Mouse (Mus musculus) MEL (cell line): ENCODE results near the gene Tprn.

Experiments used
- CHD2 ChIP-seq: IDR thresholded peaks from 2 replicates; pipeline ENCODE4 v1.6.1; 2011; ENCODE audit warnings: low read length, improper control_type of control experiment
- CTCF ChIP-seq, 3 experiments: IDR thresholded peaks in 2 of 3; conservative IDR thresholded peaks in 1 of 3; 2 replicates each; pipeline ENCODE4 v1.5.1; 2011 to 2012; ENCODE audit warnings: low read length in 3 of 3, low read depth in 2 of 3, mild to moderate bottlenecking in 2 of 3, improper control_type of control experiment in 1 of 3, inconsistent platforms in 1 of 3, mixed read lengths in 1 of 3, moderate library complexity in 1 of 3; ENCODE audit not compliant: control insufficient read depth in 1 of 3, insufficient read depth in 1 of 3, poor library complexity in 1 of 3, severe bottlenecking in 1 of 3
- MAX ChIP-seq: IDR thresholded peaks from 2 replicates; pipeline ENCODE4 v1.6.1; 2011; ENCODE audit warnings: low read length, improper control_type of control experiment
- MEF2A ChIP-seq: IDR thresholded peaks from 2 replicates; pipeline ENCODE4 v1.6.1; 2014; ENCODE audit warnings: low read depth, mild to moderate bottlenecking, inconsistent platforms, low read length, improper control_type of control experiment; ENCODE audit not compliant: poor library complexity, insufficient replicate concordance, severe bottlenecking; ENCODE audit errors: extremely low read depth
- MYB ChIP-seq: IDR thresholded peaks from 2 replicates; pipeline ENCODE4 v1.6.1; 2011; ENCODE audit warnings: mild to moderate bottlenecking, low read depth, low read length, improper control_type of control experiment
- NRF1 ChIP-seq: IDR thresholded peaks from 2 replicates; pipeline ENCODE4 v1.6.1; 2014; ENCODE audit warnings: low read depth, mild to moderate bottlenecking, inconsistent platforms, low read length, improper control_type of control experiment, moderate library complexity; ENCODE audit not compliant: poor library complexity, insufficient read depth, severe bottlenecking
- POLR2A ChIP-seq, 2 experiments: IDR thresholded peaks; 2 replicates each; pipeline ENCODE4 v1.6.1; 2011 to 2012; ENCODE audit warnings: low read length in 2 of 2, mild to moderate bottlenecking in 2 of 2, control low read depth in 1 of 2, improper control_type of control experiment in 1 of 2, low read depth in 1 of 2, moderate library complexity in 1 of 2; ENCODE audit not compliant: control insufficient read depth in 1 of 2, insufficient read depth in 1 of 2, poor library complexity in 1 of 2
- POLR2AphosphoS2 ChIP-seq: IDR thresholded peaks from 2 replicates; pipeline ENCODE4 v1.6.1; 2011; ENCODE audit warnings: low read length, improper control_type of control experiment
- SMC3 ChIP-seq: IDR thresholded peaks from 2 replicates; pipeline ENCODE4 v1.6.1; 2011; ENCODE audit warnings: low read depth, low read length, improper control_type of control experiment
- TAL1 ChIP-seq: IDR thresholded peaks from 2 replicates; pipeline ENCODE4 v1.6.1; 2012; ENCODE audit warnings: mild to moderate bottlenecking, inconsistent platforms, low read length, moderate library complexity, mixed read lengths
- TCF12 ChIP-seq: IDR thresholded peaks from 2 replicates; pipeline ENCODE4 v1.6.1; 2014; ENCODE audit warnings: low read depth, mild to moderate bottlenecking, inconsistent platforms, low read length, improper control_type of control experiment, moderate library complexity

GRCm38 (mm10) chr2:25303452-25303851, 41.0 kb downstream of the Tprn start:
- TF ChIP-seq MAX (no peak), MYB (no peak), CHD2 (no peak), CTCF (IDR thresholded peaks at IDR 0.05 in 2 of 3, conservative IDR thresholded peaks at IDR 0.05 in 1 of 3; ENCODE audit: control insufficient read depth in 1 of 3, insufficient read depth in 1 of 3, low read depth in 2 of 3, low read length in 3 of 3, poor library complexity in 1 of 3, severe bottlenecking in 1 of 3) (no peak), TAL1 (no peak), NRF1 (no peak), TCF12 (no peak), MEF2A (no peak), POLR2A (IDR thresholded peaks at IDR 0.05; ENCODE audit: control insufficient read depth in 1 of 2, insufficient read depth in 1 of 2, low read depth in 1 of 2, low read length in 2 of 2, poor library complexity in 1 of 2) (no peak), SMC3 (no peak), POLR2AphosphoS2 (no peak)
